In genomic region chr17:57290001-57290670, GRCm38 (mm10) we compare ENCODE assay signal across 8 mouse cellular contexts. TPM values are rescaled to one million over a fixed set of nuclear protein-coding genes. Genes with fewer than 3 reads are reported as not detected.
DNase-seq lines count a peak whose midpoint lies in the region; ATAC-seq and TF ChIP-seq lines count a peak whose summit lies in the region.

No protein-coding gene starts in this region.

- no peak for TF ChIP-seq CTCF in liver, postnatal 0 days (IDR thresholded peaks at IDR 0.05; ENCODE audit: low read depth)

- H3K4me1 ChIP-seq in lung, embryonic 15.5 days: no peaks in the 10 kb centered on the region
- no peaks in the 10 kb centered on the region for H3K4me1 ChIP-seq in embryonic facial prominence, embryonic 14.5 days (ENCODE audit: control insufficient read depth, insufficient read depth, low read length)
- H3K4me1 ChIP-seq in liver, postnatal 0 days (ENCODE audit: insufficient read depth): peaks cover 11% of the 10 kb centered on the region; the same call in 1 of the 2 replicates
- no peaks in the 10 kb centered on the region for H3K4me1 ChIP-seq in hindbrain, embryonic 11.5 days (replicated peaks; ENCODE audit: control insufficient read depth, insufficient read depth, low read length)
- no peaks in the 10 kb centered on the region for H3K4me1 ChIP-seq in midbrain, embryonic 16.5 days (ENCODE audit: control insufficient read depth, insufficient read depth, low read length)

- H3K9me3 ChIP-seq in lung, embryonic 15.5 days: no peaks in the 10 kb centered on the region
- H3K9me3 ChIP-seq in embryonic facial prominence, embryonic 14.5 days (ENCODE audit: control insufficient read depth, low read length): no peaks in the 10 kb centered on the region
- H3K9me3 ChIP-seq in liver, postnatal 0 days (ENCODE audit: low read length): 0 out of 2 replicates have a peak, but pooled peaks cover 2% of the 10 kb centered on the region
- H3K9me3 ChIP-seq in hindbrain, embryonic 11.5 days (ENCODE audit: control insufficient read depth, low read length): no peaks in the 10 kb centered on the region
- no peaks in the 10 kb centered on the region for H3K9me3 ChIP-seq in midbrain, embryonic 16.5 days (replicated peaks; ENCODE audit: control insufficient read depth, low read length, poor library complexity, severe bottlenecking)

- H3K4me3 ChIP-seq in lung, embryonic 15.5 days: no peak overlapping the region
- H3K4me3 ChIP-seq in embryonic facial prominence, embryonic 14.5 days (ENCODE audit: low read depth, low read length): no peak overlapping the region
- no peak overlapping the region for H3K4me3 ChIP-seq in liver, postnatal 0 days (ENCODE audit: low read depth, low read length)
- H3K4me3 ChIP-seq in hindbrain, embryonic 11.5 days (ENCODE audit: low read depth, low read length): no peak overlapping the region
- no peak overlapping the region for H3K4me3 ChIP-seq in midbrain, embryonic 16.5 days (ENCODE audit: low read depth, low read length)

- ATAC-seq in lung, embryonic 15.5 days (ENCODE audit: borderline replicate concordance, extremely low read depth, low FRiP score, low TSS enrichment): 0 out of 2 replicates have a peak, but pooled peaks have one; percentile 25
- no peak for ATAC-seq in embryonic facial prominence, embryonic 14.5 days (ENCODE audit: low read depth)
- peak; percentile 79 for ATAC-seq in liver, postnatal 0 days
- ATAC-seq in hindbrain, embryonic 11.5 days (ENCODE audit: low FRiP score): no peak
- ATAC-seq in midbrain, embryonic 16.5 days: no peak

- peak; percentile 46; the same call in 1 of the 2 replicates for TF ChIP-seq EP300 in liver, postnatal 0 days (IDR thresholded peaks at IDR 0.05; ENCODE audit: low read depth)

- DNase-seq in lung, postnatal 14 days: no peak
- peak; percentile 6 for DNase-seq in embryonic facial prominence, embryonic 14.5 days (ENCODE audit: low spot score)
- peak; percentile 53 for DNase-seq in liver, postnatal 0 days
- peak; percentile 57 for DNase-seq in thymus, postnatal 25 days
- DNase-seq in hindbrain, embryonic 11.5 days (ENCODE audit: low spot score): no peak
- DNase-seq in urinary bladder, postnatal 4 days (ENCODE audit: low spot score in 2 of 2): no peak

- no peak overlapping the region for H3K9ac ChIP-seq in lung, embryonic 15.5 days
- no peak overlapping the region for H3K9ac ChIP-seq in embryonic facial prominence, embryonic 14.5 days (ENCODE audit: low read depth, low read length)
- H3K9ac ChIP-seq in liver, postnatal 0 days (replicated peaks): no peak overlapping the region
- no peak overlapping the region for H3K9ac ChIP-seq in hindbrain, embryonic 11.5 days (ENCODE audit: low read depth, low read length)
- H3K9ac ChIP-seq in midbrain, embryonic 16.5 days (ENCODE audit: low read depth, low read length): no peak overlapping the region

- H3K36me3 ChIP-seq in lung, embryonic 15.5 days: no peaks in the 10 kb centered on the region
- no peaks in the 10 kb centered on the region for H3K36me3 ChIP-seq in embryonic facial prominence, embryonic 14.5 days (ENCODE audit: control insufficient read depth, insufficient read depth, low read length)
- H3K36me3 ChIP-seq in liver, postnatal 0 days (replicated peaks; ENCODE audit: insufficient read depth, low read length): peaks cover 10% of the 10 kb centered on the region
- H3K36me3 ChIP-seq in hindbrain, embryonic 11.5 days (ENCODE audit: control insufficient read depth, insufficient read depth, low read length): no peaks in the 10 kb centered on the region
- H3K36me3 ChIP-seq in midbrain, embryonic 16.5 days (ENCODE audit: control insufficient read depth, insufficient read depth, low read length): no peaks in the 10 kb centered on the region

- 0 out of 2 replicates have a peak overlapping the region, but pooled peaks have one; percentile 16 for H3K4me2 ChIP-seq in lung, embryonic 15.5 days
- no peak overlapping the region for H3K4me2 ChIP-seq in embryonic facial prominence, embryonic 14.5 days (ENCODE audit: low read depth, low read length)
- peak overlapping the region; percentile 14 for H3K4me2 ChIP-seq in liver, postnatal 0 days (ENCODE audit: low read depth, low read length)
- no peak overlapping the region for H3K4me2 ChIP-seq in hindbrain, embryonic 11.5 days (replicated peaks; ENCODE audit: low read depth, low read length)
- H3K4me2 ChIP-seq in midbrain, embryonic 16.5 days (ENCODE audit: low read length): no peak overlapping the region

- 74% methylated on average over 9 of the region's 9 CpGs for WGBS in lung, embryonic 15.5 days
- 87% methylated on average over 9 of the region's 9 CpGs for WGBS in embryonic facial prominence, embryonic 14.5 days
- WGBS in liver, postnatal 0 days (ENCODE audit: insufficient replicate concordance): 37% methylated on average over 9 of the region's 9 CpGs
- 89% methylated on average over 9 of the region's 9 CpGs for WGBS in hindbrain, embryonic 11.5 days
- 87% methylated on average over 9 of the region's 9 CpGs for WGBS in midbrain, embryonic 16.5 days

- peak overlapping the region; percentile 53 for H3K27ac ChIP-seq in lung, embryonic 15.5 days
- H3K27ac ChIP-seq in embryonic facial prominence, embryonic 14.5 days (replicated peaks; ENCODE audit: low read depth, low read length): no peak overlapping the region
- peak overlapping the region; percentile 65 for H3K27ac ChIP-seq in liver, postnatal 0 days (ENCODE audit: low read depth)
- no peak overlapping the region for H3K27ac ChIP-seq in hindbrain, embryonic 11.5 days (ENCODE audit: low read depth, low read length)
- H3K27ac ChIP-seq in midbrain, embryonic 16.5 days (ENCODE audit: low read length): no peak overlapping the region

- no peaks in the 10 kb centered on the region for H3K27me3 ChIP-seq in lung, embryonic 15.5 days
- H3K27me3 ChIP-seq in embryonic facial prominence, embryonic 14.5 days (replicated peaks; ENCODE audit: control insufficient read depth, insufficient read depth, low read length): no peaks in the 10 kb centered on the region
- no peaks in the 10 kb centered on the region for H3K27me3 ChIP-seq in liver, postnatal 0 days (ENCODE audit: insufficient read depth, low read length)
- no peaks in the 10 kb centered on the region for H3K27me3 ChIP-seq in hindbrain, embryonic 11.5 days (ENCODE audit: control insufficient read depth, insufficient read depth, low read length)
- no peaks in the 10 kb centered on the region for H3K27me3 ChIP-seq in midbrain, embryonic 16.5 days (ENCODE audit: control insufficient read depth, insufficient read depth, low read depth, low read length)

RNA-seq across cellular contexts. Expression of gene Vav1, which starts 11.2 kb away (rescaled TPM):
- polyA plus RNA-seq in lung, embryonic 15.5 days (2015; fragmentation: Nextera tagmentation; extraction: Ambion mirVana): 3.2 and 6.1 TPM in 2 replicates
- polyA plus RNA-seq in embryonic facial prominence, embryonic 14.5 days (2014; fragmentation: Nextera tagmentation; extraction: Ambion mirVana): 4.0 and 4.8 TPM in 2 replicates
- 13.1 and 14.1 TPM in 2 replicates for polyA plus RNA-seq in liver, postnatal 0 days (2015; fragmentation: Nextera tagmentation; extraction: Ambion mirVana)
- 2.5 and 2.6 TPM in 2 replicates for polyA plus RNA-seq in hindbrain, embryonic 11.5 days (2014; fragmentation: Nextera tagmentation; extraction: Ambion mirVana)
- 1.2 and 1.3 TPM in 2 replicates for polyA plus RNA-seq in midbrain, embryonic 16.5 days (2015; fragmentation: Nextera tagmentation; extraction: Ambion mirVana)

RNA-seq across cellular contexts. Expression of gene Trip10, which starts 40.9 kb away (rescaled TPM):
- 49.0 TPM in 2 replicates for polyA plus RNA-seq in lung, embryonic 15.5 days (2015; fragmentation: Nextera tagmentation; extraction: Ambion mirVana)
- polyA plus RNA-seq in embryonic facial prominence, embryonic 14.5 days (2014; fragmentation: Nextera tagmentation; extraction: Ambion mirVana): 32.3 and 36.0 TPM in 2 replicates
- 9.3 TPM in 2 replicates for polyA plus RNA-seq in liver, postnatal 0 days (2015; fragmentation: Nextera tagmentation; extraction: Ambion mirVana)
- polyA plus RNA-seq in hindbrain, embryonic 11.5 days (2014; fragmentation: Nextera tagmentation; extraction: Ambion mirVana): 21.8 and 21.9 TPM in 2 replicates
- polyA plus RNA-seq in midbrain, embryonic 16.5 days (2015; fragmentation: Nextera tagmentation; extraction: Ambion mirVana): 9.2 and 9.4 TPM in 2 replicates

RNA-seq across cellular contexts. Expression of gene Gpr108, which starts 41.9 kb away (rescaled TPM):
- 33.1 and 37.3 TPM in 2 replicates for polyA plus RNA-seq in lung, embryonic 15.5 days (2015; fragmentation: Nextera tagmentation; extraction: Ambion mirVana)
- polyA plus RNA-seq in embryonic facial prominence, embryonic 14.5 days (2014; fragmentation: Nextera tagmentation; extraction: Ambion mirVana): 36.9 and 37.1 TPM in 2 replicates
- 9.0 and 9.2 TPM in 2 replicates for polyA plus RNA-seq in liver, postnatal 0 days (2015; fragmentation: Nextera tagmentation; extraction: Ambion mirVana)
- polyA plus RNA-seq in hindbrain, embryonic 11.5 days (2014; fragmentation: Nextera tagmentation; extraction: Ambion mirVana): 23.5 and 23.9 TPM in 2 replicates
- polyA plus RNA-seq in midbrain, embryonic 16.5 days (2015; fragmentation: Nextera tagmentation; extraction: Ambion mirVana): 18.7 and 21.1 TPM in 2 replicates

Comparison
In these comparisons a context has a peak if more than half of its experiments do, and no peak if none do; other contexts are left out.
1. ATAC-seq: peak in lung, embryonic 15.5 days (single experiment) and liver, postnatal 0 days (single experiment); none in embryonic facial prominence, embryonic 14.5 days (single experiment), hindbrain, embryonic 11.5 days (single experiment) and midbrain, embryonic 16.5 days (single experiment).
2. H3K27ac ChIP-seq: peak in lung, embryonic 15.5 days (single experiment) and liver, postnatal 0 days (single experiment); none in embryonic facial prominence, embryonic 14.5 days (single experiment), hindbrain, embryonic 11.5 days (single experiment) and midbrain, embryonic 16.5 days (single experiment).
3. H3K4me2 ChIP-seq: peak in lung, embryonic 15.5 days (single experiment) and liver, postnatal 0 days (single experiment); none in embryonic facial prominence, embryonic 14.5 days (single experiment), hindbrain, embryonic 11.5 days (single experiment) and midbrain, embryonic 16.5 days (single experiment).
4. DNase-seq: peak in embryonic facial prominence, embryonic 14.5 days (single experiment), liver, postnatal 0 days (single experiment) and thymus, postnatal 25 days (single experiment); none in lung, postnatal 14 days (single experiment), hindbrain, embryonic 11.5 days (single experiment) and urinary bladder, postnatal 4 days (0 of 2).